Mouse (Mus musculus) bone marrow macrophage, adult 2 months (primary cell): ENCODE data around the gene Slc26a11.

Experiments
- CTCF ChIP-seq: IDR thresholded peaks from 2 replicates; pipeline ENCODE4 v1.5.1; 2012; ENCODE audit warnings: low read depth, mild to moderate bottlenecking, low read length, moderate library complexity
- POLR2A ChIP-seq: IDR thresholded peaks from 2 replicates; pipeline ENCODE4 v1.6.1; 2012; ENCODE audit warnings: mild to moderate bottlenecking, low read depth, low read length, borderline replicate concordance

- TF ChIP-seq CTCF = no peak
- TF ChIP-seq POLR2A = no peak
Observed at GRCm38 (mm10) chr11:119392800-119393482, 37.6 kb downstream of the Slc26a11 start, which contains the start of gene Rnf213.
